Mouse (Mus musculus): ENCODE results near the gene Gli1.

DNA sequence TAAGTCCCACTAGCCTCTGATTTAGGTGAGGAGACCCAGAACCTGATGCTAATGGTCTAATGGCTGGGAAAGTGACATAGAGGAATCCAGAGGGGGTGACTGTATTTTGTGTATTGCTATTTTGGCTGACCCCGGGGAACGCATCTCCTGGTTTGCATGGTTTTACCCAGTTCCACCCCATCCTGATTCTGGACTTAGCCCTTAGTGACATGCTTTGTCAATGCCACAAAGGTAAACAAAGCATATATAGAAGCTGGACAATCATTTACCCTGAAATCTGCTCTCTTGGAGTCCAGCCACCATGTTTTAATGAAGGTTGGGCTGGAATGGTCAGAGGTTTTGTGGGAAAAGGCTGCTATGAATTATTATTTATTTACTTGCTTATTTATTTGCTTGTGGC, 26.5 kb upstream of the Gli1 start:
- TF ChIP-seq SRF (IDR thresholded peaks at IDR 0.05; ENCODE audit: control insufficient read depth, insufficient read length, low read depth) (no peak), MAX (IDR thresholded peaks at IDR 0.05; ENCODE audit: low read depth) (no peak), POLR2A (IDR thresholded peaks at IDR 0.05; ENCODE audit: insufficient read length, low read depth) (no peak), TCF3 (IDR thresholded peaks at IDR 0.05; ENCODE audit: insufficient read length, low read depth) (no peak), MYOG (IDR thresholded peaks at IDR 0.05; ENCODE audit: control insufficient read depth in 1 of 3, insufficient read depth in 1 of 3, insufficient read length in 2 of 3, low read depth in 2 of 3) (no peak), E2F4 (IDR thresholded peaks at IDR 0.05; ENCODE audit: insufficient read depth) (no peak), TCF12 (IDR thresholded peaks at IDR 0.05; ENCODE audit: insufficient read depth, poor library complexity, severe bottlenecking) (no peak), USF1 (IDR thresholded peaks at IDR 0.05; ENCODE audit: low read depth) (no peak), CEBPB (IDR thresholded peaks at IDR 0.05; ENCODE audit: insufficient read depth, poor library complexity, severe bottlenecking) (no peak), POLR2AphosphoS2 (IDR thresholded peaks at IDR 0.05; ENCODE audit: insufficient read length, low read depth) (no peak), MYOD1 (IDR thresholded peaks at IDR 0.05; ENCODE audit: control insufficient read depth in 1 of 3, insufficient read length in 2 of 3, low read depth in 2 of 3) (no peak), REST (IDR thresholded peaks at IDR 0.05; ENCODE audit: insufficient read depth, insufficient read length) (no peak)

All from myocyte (in vitro differentiated cells).